Comparison of ENCODE assay signal across 21 mouse cellular contexts in genomic region chr11:85981561-85981960, GRCm38 (mm10).
DNase-seq lines count a peak whose midpoint lies in the region; ATAC-seq and TF ChIP-seq lines count a peak whose summit lies in the region.
"Had no signal": no experiment of that assay in that cellular context is flagged by ENCODE, and none has a peak within 500 bp of the region (broad histone marks: within the 10 kb centered on the region; RNA-seq: fewer than 3 reads in every experiment).

No protein-coding gene starts in this region.

- H3K36me3 ChIP-seq in forebrain, postnatal 0 days (ENCODE audit: insufficient read depth), result no peaks in the 10 kb centered on the region
- H3K36me3 ChIP-seq in forebrain, embryonic 16.5 days (ENCODE audit: control insufficient read depth, insufficient read depth), result no peaks in the 10 kb centered on the region
- H3K36me3 ChIP-seq in liver, postnatal 0 days (replicated peaks; ENCODE audit: insufficient read depth, low read length), result no peaks in the 10 kb centered on the region
- H3K36me3 ChIP-seq: forebrain, embryonic 10.5 days; heart, embryonic 10.5 days; hindbrain, embryonic 12.5 days; hindbrain, embryonic 15.5 days had no signal

- H3K9ac ChIP-seq in forebrain, postnatal 0 days, result no peak overlapping the region
- H3K9ac ChIP-seq in forebrain, embryonic 16.5 days (replicated peaks; ENCODE audit: low read depth, low read length), result no peak overlapping the region
- H3K9ac ChIP-seq in liver, postnatal 0 days (replicated peaks), result no peak overlapping the region
- H3K9ac ChIP-seq: forebrain, embryonic 13.5 days; hindbrain, embryonic 12.5 days; hindbrain, embryonic 15.5 days had no signal

- DNase-seq in forebrain, postnatal 0 days, result peak; percentile 37
- peak; percentile 9 to 36 for DNase-seq in frontal cortex, postnatal 36 days (ENCODE audit: low spot score in 2 of 2)
- no peak for DNase-seq in frontal cortex, postnatal 10 days (ENCODE audit: low spot score in 2 of 2)
- DNase-seq in right cerebral cortex, postnatal 25 days, result peak; percentile 21
- DNase-seq in right cerebral cortex, postnatal 10 days (ENCODE audit: low spot score in 2 of 2), result no peak
- DNase-seq in telencephalon, adult 2 months (ENCODE audit: low read depth, low spot score), result peak; percentile 52
- DNase-seq in liver, postnatal 0 days, result no peak
- DNase-seq: adrenal gland, adult 8-10 months; adrenal gland, postnatal 25 days; cerebellum, adult 18-20 months; cerebellum, adult 9-10 months; cerebellum, postnatal 14 days; gastrocnemius, postnatal 25 days; heart, adult 2 months had no signal

- H3K27ac ChIP-seq in forebrain, postnatal 0 days (ENCODE audit: low read depth, low read length), result no peak overlapping the region
- no peak overlapping the region for H3K27ac ChIP-seq in forebrain, embryonic 16.5 days (ENCODE audit: low read length)
- no peak overlapping the region for H3K27ac ChIP-seq in liver, postnatal 0 days (ENCODE audit: low read depth)
- H3K27ac ChIP-seq: forebrain, embryonic 10.5 days; forebrain, embryonic 13.5 days; heart, adult 2 months; heart, embryonic 10.5 days; hindbrain, embryonic 12.5 days; hindbrain, embryonic 15.5 days had no signal

- H3K27me3 ChIP-seq in forebrain, postnatal 0 days (ENCODE audit: insufficient read depth, low read length), result no peaks in the 10 kb centered on the region
- no peaks in the 10 kb centered on the region for H3K27me3 ChIP-seq in forebrain, embryonic 16.5 days (replicated peaks; ENCODE audit: control insufficient read depth, insufficient read depth, low read length)
- H3K27me3 ChIP-seq in liver, postnatal 0 days (ENCODE audit: insufficient read depth, low read length), result no peaks in the 10 kb centered on the region
- H3K27me3 ChIP-seq: forebrain, embryonic 13.5 days; hindbrain, embryonic 12.5 days; hindbrain, embryonic 15.5 days had no signal

- ATAC-seq in forebrain, postnatal 0 days, result peak; percentile 64
- ATAC-seq in forebrain, embryonic 16.5 days, result no peak
- ATAC-seq in liver, postnatal 0 days, result no peak
- ATAC-seq: activated CD4-positive, CD25-positive, alpha-beta regulatory T cell, adult 4 months; forebrain, embryonic 13.5 days had no signal

- no peak overlapping the region for H3K4me2 ChIP-seq in forebrain, postnatal 0 days (ENCODE audit: low read depth)
- no peak overlapping the region for H3K4me2 ChIP-seq in forebrain, embryonic 16.5 days (ENCODE audit: low read length)
- H3K4me2 ChIP-seq in liver, postnatal 0 days (ENCODE audit: low read depth, low read length), result no peak overlapping the region
- H3K4me2 ChIP-seq: forebrain, embryonic 13.5 days; hindbrain, embryonic 12.5 days; hindbrain, embryonic 15.5 days had no signal

- no peak for TF ChIP-seq CTCF in forebrain, postnatal 0 days (IDR thresholded peaks at IDR 0.05; ENCODE audit: low read depth)
- no peak for TF ChIP-seq CTCF in liver, postnatal 0 days (IDR thresholded peaks at IDR 0.05; ENCODE audit: low read depth)

- no peaks in the 10 kb centered on the region for H3K4me1 ChIP-seq in forebrain, postnatal 0 days (ENCODE audit: insufficient read depth)
- no peaks in the 10 kb centered on the region for H3K4me1 ChIP-seq in forebrain, embryonic 16.5 days (replicated peaks; ENCODE audit: control insufficient read depth, insufficient read depth, low read length)
- H3K4me1 ChIP-seq in liver, postnatal 0 days (ENCODE audit: insufficient read depth), result no peaks in the 10 kb centered on the region
- H3K4me1 ChIP-seq: forebrain, embryonic 10.5 days; forebrain, embryonic 13.5 days; heart, embryonic 10.5 days; hindbrain, embryonic 12.5 days; hindbrain, embryonic 15.5 days had no signal

- H3K4me3 ChIP-seq in forebrain, postnatal 0 days (ENCODE audit: low read depth, low read length), result no peak overlapping the region
- H3K4me3 ChIP-seq in forebrain, embryonic 16.5 days (replicated peaks; ENCODE audit: low read length), result no peak overlapping the region
- no peak overlapping the region for H3K4me3 ChIP-seq in liver, postnatal 0 days (ENCODE audit: low read depth, low read length)
- H3K4me3 ChIP-seq: forebrain, embryonic 10.5 days; forebrain, embryonic 13.5 days; heart, adult 2 months; heart, embryonic 10.5 days; hindbrain, embryonic 12.5 days; hindbrain, embryonic 15.5 days had no signal

- WGBS in forebrain, postnatal 0 days, result 53% methylated on average over 4 of the region's 4 CpGs
- 58% methylated on average over 4 of the region's 4 CpGs for WGBS in forebrain, embryonic 16.5 days
- WGBS in liver, postnatal 0 days (ENCODE audit: insufficient replicate concordance), result 75% methylated on average over 4 of the region's 4 CpGs

- H3K9me3 ChIP-seq in forebrain, postnatal 0 days (ENCODE audit: low read length), result no peaks in the 10 kb centered on the region
- no peaks in the 10 kb centered on the region for H3K9me3 ChIP-seq in forebrain, embryonic 16.5 days (ENCODE audit: control insufficient read depth, low read length)
- no peaks in the 10 kb centered on the region for H3K9me3 ChIP-seq in liver, postnatal 0 days (ENCODE audit: low read length)
- H3K9me3 ChIP-seq: forebrain, embryonic 10.5 days; forebrain, embryonic 13.5 days; heart, embryonic 10.5 days; hindbrain, embryonic 12.5 days; hindbrain, embryonic 15.5 days had no signal

- no peak for TF ChIP-seq EP300 in liver, postnatal 0 days (IDR thresholded peaks at IDR 0.05; ENCODE audit: low read depth)

Comparison
In these comparisons a context has a peak if more than half of its experiments do, and no peak if none do; other contexts are left out.
1. DNase-seq: peak in forebrain, postnatal 0 days (single experiment), frontal cortex, postnatal 36 days (2 of 2), right cerebral cortex, postnatal 25 days (single experiment) and telencephalon, adult 2 months (single experiment); none in frontal cortex, postnatal 10 days (0 of 2), right cerebral cortex, postnatal 10 days (0 of 2) and liver, postnatal 0 days (single experiment).